Mouse (Mus musculus): ENCODE results near the gene Rars. TPM values are rescaled to one million over a fixed set of nuclear protein-coding genes. Genes with fewer than 3 reads are reported as not detected.
A peak's percentile ranks its signal among the peaks of the same experiment; 100 is the strongest.
"Not testable (repeated sequence)": the region's sequence is repeated elsewhere in the genome, so short reads cannot be mapped to it uniquely, and the experiment has no call there.

The Rars gene
- total and polyA plus RNA-seq, 3 experiments, result 9.5 to 150 (median 150) TPM

- H3K4me3 ChIP-seq (ENCODE audit: low read depth, low read length), result no peak overlapping the region
- peaks cover 14% of the 10 kb centered on the region for H3K9me3 ChIP-seq (replicated peaks)
- H3K4me1 ChIP-seq (ENCODE audit: insufficient read depth, low read depth, low read length), result no peaks in the 10 kb centered on the region
- TF ChIP-seq GATA1 (IDR thresholded peaks at IDR 0.05; ENCODE audit: borderline replicate concordance, low read length), result no peak
- TF ChIP-seq POLR2AphosphoS5 (IDR thresholded peaks at IDR 0.05; ENCODE audit: insufficient replicate concordance, low read depth, low read length), result no peak
- TF ChIP-seq CTCF (IDR thresholded peaks at IDR 0.05; ENCODE audit: low read depth, low read length), result no peak
- TF ChIP-seq TAL1 (conservative IDR thresholded peaks at IDR 0.05; ENCODE audit: low read depth, low read length), result no peak
- no peak for TF ChIP-seq GATA2 (IDR thresholded peaks at IDR 0.05; ENCODE audit: borderline replicate concordance, low read depth, low read length)
- H3K36me3 ChIP-seq (replicated peaks), result no peaks in the 10 kb centered on the region
- DNase-seq (ENCODE audit: low spot score) (no peak), ATAC-seq (ENCODE audit: extremely low read depth, insufficient number of reproducible peaks, low FRiP score, poor library complexity, severe bottlenecking) (no peak)
- peaks cover 8% of the 10 kb centered on the region for H3K27me3 ChIP-seq (ENCODE audit: insufficient read depth, low read length)
Measured at GRCm38 (mm10) chr11:35798495-35798820, 35.8 kb downstream of the Rars start.

DNA sequence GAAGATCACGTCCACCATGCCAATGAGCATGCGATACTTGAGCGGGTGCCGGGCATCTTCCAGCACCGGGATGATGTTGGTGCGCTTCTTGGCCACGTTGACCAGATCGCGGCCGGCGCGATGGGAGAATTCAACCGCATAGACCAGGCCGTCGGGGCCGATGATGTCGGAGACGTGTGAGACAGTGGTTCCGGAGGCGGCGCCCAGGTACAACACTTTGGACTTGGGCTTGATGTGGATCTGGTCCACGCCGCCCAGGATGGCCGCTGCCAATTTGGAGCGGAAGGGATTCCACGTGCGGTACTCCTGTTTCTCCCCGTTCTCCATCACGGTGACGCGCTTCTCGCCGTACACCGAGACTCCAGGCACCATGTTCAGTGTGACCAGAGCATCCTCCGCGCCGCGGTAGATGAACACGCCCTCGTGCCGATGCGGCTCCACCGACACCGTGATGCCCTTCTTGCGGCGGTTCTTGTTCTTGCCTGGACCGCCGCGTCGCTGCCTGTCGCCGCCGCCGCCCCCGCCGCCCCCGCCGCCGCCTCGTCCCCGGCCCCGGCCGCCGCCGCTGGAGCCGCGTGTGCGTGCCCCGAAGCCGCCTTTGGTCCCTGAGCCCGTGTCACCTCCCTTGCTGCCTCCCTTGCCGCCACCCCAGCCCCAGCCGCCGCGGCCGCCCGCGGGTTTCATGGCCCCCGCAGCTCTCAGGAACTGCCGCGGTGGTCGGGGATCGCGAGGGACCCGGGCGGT, 36.4 kb downstream of the Rars start:
- peaks cover 8% of the 10 kb centered on the region for H3K27me3 ChIP-seq (ENCODE audit: insufficient read depth, low read length)
- ATAC-seq (ENCODE audit: extremely low read depth, insufficient number of reproducible peaks, low FRiP score, poor library complexity, severe bottlenecking), result no peak
- TF ChIP-seq TAL1 (conservative IDR thresholded peaks at IDR 0.05; ENCODE audit: low read depth, low read length) (no peak), POLR2AphosphoS5 (IDR thresholded peaks at IDR 0.05; ENCODE audit: insufficient replicate concordance, low read depth, low read length) (no peak), GATA2 (IDR thresholded peaks at IDR 0.05; ENCODE audit: borderline replicate concordance, low read depth, low read length) (no peak), CTCF (IDR thresholded peaks at IDR 0.05; ENCODE audit: low read depth, low read length) (no peak), GATA1 (IDR thresholded peaks at IDR 0.05; ENCODE audit: borderline replicate concordance, low read length) (no peak)
- H3K9me3 ChIP-seq (replicated peaks), result peaks cover 14% of the 10 kb centered on the region
- H3K4me1 ChIP-seq (ENCODE audit: insufficient read depth, low read depth, low read length), result no peaks in the 10 kb centered on the region
- DNase-seq (ENCODE audit: low spot score), result no peak
- peak overlapping the region; percentile 3; the same call in 1 of the 2 replicates for H3K4me3 ChIP-seq (ENCODE audit: low read depth, low read length)
- H3K36me3 ChIP-seq (replicated peaks), result no peaks in the 10 kb centered on the region

DNA sequence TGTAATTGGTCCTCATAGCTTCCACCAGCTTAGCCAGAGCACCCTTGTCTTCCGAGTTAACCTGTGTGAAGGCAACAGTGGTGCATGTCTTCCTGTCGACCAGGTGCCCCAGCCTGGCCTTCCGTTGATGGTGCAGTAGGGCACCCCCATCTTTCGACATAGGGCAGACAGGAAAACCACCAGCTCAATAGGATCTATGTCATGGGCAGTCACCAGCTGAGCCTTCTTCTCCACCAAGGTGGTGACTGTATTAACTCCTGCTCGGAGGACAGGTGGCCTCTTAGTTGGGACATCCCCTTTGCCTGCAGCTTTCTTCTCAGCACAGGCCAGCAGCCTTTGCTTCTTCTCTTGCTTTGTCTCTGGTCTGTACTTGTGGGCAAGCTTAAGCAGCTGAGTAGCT, 41.5 kb downstream of the Rars start:
- not testable (repeated sequence) for ATAC-seq (ENCODE audit: extremely low read depth, insufficient number of reproducible peaks, low FRiP score, poor library complexity, severe bottlenecking); DNase-seq (ENCODE audit: low spot score); H3K4me3 ChIP-seq (ENCODE audit: low read depth, low read length); H3K4me1 ChIP-seq (ENCODE audit: insufficient read depth, low read depth, low read length); H3K27me3 ChIP-seq (ENCODE audit: insufficient read depth, low read length); H3K9me3 ChIP-seq (replicated peaks)
- peaks cover 38% of the 10 kb centered on the region for H3K36me3 ChIP-seq (replicated peaks)

GRCm38 (mm10) chr11:35788443-35788842, 45.9 kb downstream of the Rars start:
- no peak for TF ChIP-seq GATA1 (IDR thresholded peaks at IDR 0.05; ENCODE audit: borderline replicate concordance, low read length)
- TF ChIP-seq CTCF (IDR thresholded peaks at IDR 0.05; ENCODE audit: low read depth, low read length), result no peak
- no peak for TF ChIP-seq POLR2AphosphoS5 (IDR thresholded peaks at IDR 0.05; ENCODE audit: insufficient replicate concordance, low read depth, low read length)
- TF ChIP-seq GATA2 (IDR thresholded peaks at IDR 0.05; ENCODE audit: borderline replicate concordance, low read depth, low read length), result no peak
- no peak for TF ChIP-seq TAL1 (conservative IDR thresholded peaks at IDR 0.05; ENCODE audit: low read depth, low read length)
- H3K4me1 ChIP-seq (ENCODE audit: insufficient read depth, low read depth, low read length), result no peaks in the 10 kb centered on the region
- no peaks in the 10 kb centered on the region for H3K27me3 ChIP-seq (ENCODE audit: insufficient read depth, low read length)
- no peak overlapping the region for H3K4me3 ChIP-seq (ENCODE audit: low read depth, low read length)
- no peaks in the 10 kb centered on the region for H3K9me3 ChIP-seq (replicated peaks)
- no peak for DNase-seq (ENCODE audit: low spot score)
- ATAC-seq (ENCODE audit: extremely low read depth, insufficient number of reproducible peaks, low FRiP score, poor library complexity, severe bottlenecking), result no peak
- H3K36me3 ChIP-seq (replicated peaks), result peaks cover 68% of the 10 kb centered on the region

GRCm38 (mm10) chr11:35784537-35784936, 49.8 kb downstream of the Rars start:
- no peak for DNase-seq (ENCODE audit: low spot score)
- Histone ChIP-seq H3K27me3 (ENCODE audit: insufficient read depth, low read length) (no peaks in the 10 kb centered on the region), H3K4me1 (ENCODE audit: insufficient read depth, low read depth, low read length) (no peaks in the 10 kb centered on the region), H3K9me3 (replicated peaks) (no peaks in the 10 kb centered on the region), H3K36me3 (replicated peaks) (peaks cover 72% of the 10 kb centered on the region), H3K4me3 (ENCODE audit: low read depth, low read length) (no peak overlapping the region)
- TF ChIP-seq CTCF (IDR thresholded peaks at IDR 0.05; ENCODE audit: low read depth, low read length) (no peak), POLR2AphosphoS5 (IDR thresholded peaks at IDR 0.05; ENCODE audit: insufficient replicate concordance, low read depth, low read length) (no peak), GATA2 (IDR thresholded peaks at IDR 0.05; ENCODE audit: borderline replicate concordance, low read depth, low read length) (no peak), GATA1 (IDR thresholded peaks at IDR 0.05; ENCODE audit: borderline replicate concordance, low read length) (no peak), TAL1 (conservative IDR thresholded peaks at IDR 0.05; ENCODE audit: low read depth, low read length) (no peak)
- ATAC-seq (ENCODE audit: extremely low read depth, insufficient number of reproducible peaks, low FRiP score, poor library complexity, severe bottlenecking), result no peak

DNA sequence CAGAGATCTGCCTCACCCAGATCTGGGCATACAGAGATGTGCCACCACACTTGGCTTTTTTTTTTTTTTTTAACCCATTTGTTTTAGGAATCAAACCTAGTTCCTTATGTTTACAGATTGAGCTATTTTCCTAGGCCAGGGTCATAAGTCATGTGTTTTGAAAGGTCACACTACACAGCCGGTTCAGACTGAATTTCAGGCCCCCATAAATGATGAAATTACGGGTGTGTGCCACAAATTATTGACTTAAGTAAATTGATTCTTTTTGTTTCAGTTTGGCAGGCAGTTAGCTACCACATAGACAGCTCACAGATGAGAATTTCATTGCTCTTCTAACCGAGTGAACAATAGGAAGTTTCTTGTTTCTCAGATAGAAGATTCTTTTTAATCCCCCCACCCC, 50.3 kb downstream of the Rars start:
- Histone ChIP-seq H3K4me1 (ENCODE audit: insufficient read depth, low read depth, low read length) (no peaks in the 10 kb centered on the region), H3K4me3 (ENCODE audit: low read depth, low read length) (no peak overlapping the region), H3K27me3 (ENCODE audit: insufficient read depth, low read length) (no peaks in the 10 kb centered on the region), H3K9me3 (replicated peaks) (no peaks in the 10 kb centered on the region), H3K36me3 (replicated peaks) (peaks cover 72% of the 10 kb centered on the region)
- DNase-seq (ENCODE audit: low spot score) (no peak), ATAC-seq (ENCODE audit: extremely low read depth, insufficient number of reproducible peaks, low FRiP score, poor library complexity, severe bottlenecking) (no peak)
- no peak for TF ChIP-seq POLR2AphosphoS5 (IDR thresholded peaks at IDR 0.05; ENCODE audit: insufficient replicate concordance, low read depth, low read length)

GRCm38 (mm10) chr11:35783038-35783437, 51.3 kb downstream of the Rars start:
- ATAC-seq (ENCODE audit: extremely low read depth, insufficient number of reproducible peaks, low FRiP score, poor library complexity, severe bottlenecking) (no peak), DNase-seq (ENCODE audit: low spot score) (no peak)
- Histone ChIP-seq H3K9me3 (replicated peaks) (no peaks in the 10 kb centered on the region), H3K4me3 (ENCODE audit: low read depth, low read length) (no peak overlapping the region), H3K4me1 (ENCODE audit: insufficient read depth, low read depth, low read length) (no peaks in the 10 kb centered on the region), H3K27me3 (ENCODE audit: insufficient read depth, low read length) (no peaks in the 10 kb centered on the region), H3K36me3 (replicated peaks) (peaks cover 75% of the 10 kb centered on the region)
- TF ChIP-seq CTCF (IDR thresholded peaks at IDR 0.05; ENCODE audit: low read depth, low read length) (no peak), GATA2 (IDR thresholded peaks at IDR 0.05; ENCODE audit: borderline replicate concordance, low read depth, low read length) (no peak), POLR2AphosphoS5 (IDR thresholded peaks at IDR 0.05; ENCODE audit: insufficient replicate concordance, low read depth, low read length) (no peak), GATA1 (IDR thresholded peaks at IDR 0.05; ENCODE audit: borderline replicate concordance, low read length) (no peak), TAL1 (conservative IDR thresholded peaks at IDR 0.05; ENCODE audit: low read depth, low read length) (no peak)

Data from G1E (cell line).